Mouse (Mus musculus): ENCODE measurements around the gene Atxn2.

Atxn2 gene

DNA sequence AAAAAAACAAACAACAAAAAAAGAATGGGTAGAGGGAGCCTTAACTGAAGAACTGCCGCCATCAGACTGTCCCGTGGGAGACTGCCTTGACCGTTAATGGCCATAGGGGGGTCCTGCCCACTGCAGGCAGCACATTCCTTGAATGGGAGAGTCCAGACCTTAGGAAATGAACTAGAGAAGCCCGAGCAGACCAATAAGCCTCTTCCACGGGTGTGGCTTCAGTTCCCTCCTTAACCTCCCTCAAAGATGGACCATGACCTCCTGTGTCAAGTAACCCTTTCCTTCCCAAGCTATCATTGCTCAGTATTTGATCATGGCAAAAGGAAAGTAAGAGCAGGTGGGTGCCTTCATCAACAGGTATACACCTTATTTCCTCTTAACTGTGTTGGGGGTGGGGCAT lies 150.8 kb downstream of the Atxn2 start:
- DNase-seq (ENCODE audit: low spot score), result no peak

DNA sequence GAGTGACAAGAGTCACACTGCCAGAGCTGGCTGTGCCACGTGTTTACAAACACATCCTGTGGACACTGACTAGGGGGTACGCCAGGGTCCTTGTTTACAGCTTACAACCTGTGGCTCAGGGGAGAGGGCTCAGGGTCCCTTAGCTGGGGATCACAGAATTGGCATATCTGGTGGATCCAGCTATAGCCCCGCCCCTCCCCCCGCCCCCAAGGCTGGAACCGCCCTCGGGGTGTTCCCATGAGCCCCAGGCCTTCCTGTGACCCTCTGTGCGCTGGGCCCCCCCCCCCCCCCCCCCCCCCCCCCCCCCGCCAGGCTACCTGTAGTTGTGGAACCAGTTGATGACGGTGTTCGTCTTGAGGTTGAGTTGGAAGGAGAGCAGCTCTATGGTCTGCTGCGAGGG lies 153.2 kb downstream of the Atxn2 start:
- DNase-seq (ENCODE audit: low spot score), result no peak

Data from adipocyte (in vitro differentiated cells).